Mouse (Mus musculus) embryonic facial prominence, embryonic 14.5 days (tissue): ENCODE data around the gene Epha3. TPM values are rescaled to one million over a fixed set of nuclear protein-coding genes. Genes with fewer than 3 reads are reported as not detected.

ENCODE experiments used
- ATAC-seq: fragments of 200-750 bp; cut with Nextera tagmentation; 2 replicates; pipeline ENCODE4 v1.8.0; 2017; ENCODE audit warnings: low read depth, moderate number of reproducible peaks, moderate TSS enrichment
- DNase-seq: peaks from one replicate; pipeline ENCODE4 v3.0.0-alpha.2; 2015; ENCODE audit warnings: low spot score
- H3K27ac ChIP-seq: fragments of 300-500 bp; sonication (generic); replicated peaks from 2 replicates; pipeline ENCODE4 v1.5.1; 2014; ENCODE audit warnings: low read depth, mild to moderate bottlenecking, low read length, moderate library complexity
- H3K27me3 ChIP-seq: fragments of 300-500 bp; sonication (generic); replicated peaks from 2 replicates; pipeline ENCODE4 v1.6.1; 2014; ENCODE audit warnings: low read length; ENCODE audit not compliant: control insufficient read depth, insufficient read depth
- H3K36me3 ChIP-seq: fragments of 300-500 bp; sonication (generic); 2 replicates; pipeline ENCODE4 v1.6.1; 2014; ENCODE audit warnings: low read length, mixed read lengths; ENCODE audit not compliant: control insufficient read depth, insufficient read depth
- H3K4me1 ChIP-seq: fragments of 300-500 bp; sonication (generic); 2 replicates; pipeline ENCODE4 v1.6.1; 2014; ENCODE audit warnings: antibody characterized with exemption, low read length; ENCODE audit not compliant: control insufficient read depth, insufficient read depth
- H3K4me2 ChIP-seq: fragments of 300-500 bp; sonication (generic); 2 replicates; pipeline ENCODE4 v1.6.1; 2014; ENCODE audit warnings: low read depth, mild to moderate bottlenecking, low read length, moderate library complexity, mixed read lengths
- H3K4me3 ChIP-seq: fragments of 300-500 bp; sonication (generic); 2 replicates; pipeline ENCODE4 v1.5.1; 2014; ENCODE audit warnings: low read depth, mild to moderate bottlenecking, low read length
- H3K9ac ChIP-seq: fragments of 300-500 bp; sonication (generic); 2 replicates; pipeline ENCODE4 v1.6.1; 2014; ENCODE audit warnings: low read depth, mild to moderate bottlenecking, low read length, moderate library complexity, mixed read lengths
- H3K9me3 ChIP-seq: fragments of 300-500 bp; sonication (generic); 2 replicates; pipeline ENCODE4 v1.6.1; 2016; ENCODE audit warnings: low read length; ENCODE audit not compliant: control insufficient read depth
- WGBS: fragments of 180-500 bp; shearing (Covaris S2); extraction: QIAGEN DNeasy Blood & Tissue Kit; methylation state at CpG from one replicate; pipeline ENCODE4 v1.1.7; 2014; 5-methylcytosine and 5-hydroxymethylcytosine counted together
- polyA plus RNA-seq: library from polyadenylated mRNA; unstranded; fragments of >200 nt; fragmentation: Nextera tagmentation; extraction: Ambion mirVana; gene quantifications from 2 replicates; pipeline ENCODE4 v1.2.1, GENCODE M21; 2014

Gene Epha3
- polyA plus RNA-seq, 1 experiment from 2014 or later: 47.7 TPM

DNA sequence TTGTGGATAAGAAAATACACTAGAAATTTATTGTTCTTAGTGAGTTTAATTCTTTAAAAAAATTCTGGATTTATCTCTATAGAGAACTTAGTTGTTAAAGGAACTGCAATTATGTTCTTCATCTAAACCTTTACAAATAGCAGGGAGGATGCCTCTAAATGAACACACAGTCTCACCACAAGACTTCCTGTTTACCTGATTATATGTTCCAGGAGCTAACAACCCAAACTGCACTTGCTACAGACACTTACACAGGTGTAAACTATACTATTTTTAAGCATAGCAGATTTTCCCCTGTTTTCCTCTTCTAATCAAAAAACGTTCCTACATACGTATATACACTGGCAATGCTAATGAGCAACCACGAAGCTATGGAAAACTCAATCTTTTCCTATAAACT, 13.7 kb downstream of the Epha3 start:
- Histone ChIP-seq H3K9ac (no peak overlapping the region), H3K4me3 (no peak overlapping the region), H3K4me2 (no peak overlapping the region), H3K27ac (no peak overlapping the region), H3K27me3 (no peaks in the 10 kb centered on the region), H3K9me3 (no peaks in the 10 kb centered on the region), H3K4me1 (no peaks in the 10 kb centered on the region), H3K36me3 (no peaks in the 10 kb centered on the region)
- ATAC-seq (no peak), DNase-seq (no peak)
- WGBS: 72% methylated on average over 3 of the region's 3 CpGs

DNA sequence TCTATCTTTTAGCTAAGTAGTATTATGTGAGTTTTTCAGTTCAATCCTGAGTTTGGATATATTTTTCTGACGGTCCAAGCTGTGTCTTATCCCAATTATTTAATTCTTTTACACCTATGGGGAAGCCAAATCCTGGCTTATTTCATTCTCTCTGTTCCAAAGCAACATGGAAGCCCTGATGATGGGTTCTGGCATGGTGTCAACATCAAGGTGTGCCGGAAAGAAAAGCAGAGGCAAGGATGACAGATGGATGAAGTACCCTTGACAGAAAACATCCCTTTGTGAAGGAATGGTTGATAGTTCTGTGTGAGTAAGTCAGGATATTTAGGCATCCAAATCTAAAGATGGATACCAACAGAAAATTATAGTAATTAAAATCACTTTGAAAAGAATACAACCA, 21.1 kb downstream of the Epha3 start:
- H3K4me3 ChIP-seq: no peak overlapping the region
- no peak overlapping the region for H3K9ac ChIP-seq
- H3K27ac ChIP-seq: no peak overlapping the region
- H3K9me3 ChIP-seq: no peaks in the 10 kb centered on the region
- ATAC-seq (no peak), DNase-seq (no peak)
- no peaks in the 10 kb centered on the region for H3K36me3 ChIP-seq
- no peaks in the 10 kb centered on the region for H3K27me3 ChIP-seq
- 86% methylated on average over 2 of the region's 2 CpGs for WGBS
- H3K4me2 ChIP-seq: no peak overlapping the region
- H3K4me1 ChIP-seq: no peaks in the 10 kb centered on the region

DNA sequence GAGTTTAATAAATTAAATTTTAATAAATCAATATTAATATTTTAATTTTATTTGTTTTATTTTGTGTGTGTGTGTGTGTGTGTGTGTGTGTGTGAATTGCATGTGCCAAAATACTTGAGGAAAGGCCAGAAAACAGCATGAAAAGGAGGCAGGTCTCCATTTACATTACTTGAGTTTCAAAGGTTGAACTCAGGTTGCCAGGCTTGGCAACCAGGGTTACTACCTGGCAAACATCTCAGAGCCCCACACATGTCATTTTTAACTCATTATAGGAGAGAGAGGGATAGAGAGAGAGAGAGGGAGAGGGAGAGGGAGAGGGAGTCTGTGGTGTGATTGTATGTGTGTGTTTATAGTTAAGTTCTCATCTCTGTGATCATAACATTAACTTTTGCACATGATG, 26.5 kb downstream of the Epha3 start:
- DNase-seq: no peak
- H3K36me3 ChIP-seq: no peaks in the 10 kb centered on the region

DNA sequence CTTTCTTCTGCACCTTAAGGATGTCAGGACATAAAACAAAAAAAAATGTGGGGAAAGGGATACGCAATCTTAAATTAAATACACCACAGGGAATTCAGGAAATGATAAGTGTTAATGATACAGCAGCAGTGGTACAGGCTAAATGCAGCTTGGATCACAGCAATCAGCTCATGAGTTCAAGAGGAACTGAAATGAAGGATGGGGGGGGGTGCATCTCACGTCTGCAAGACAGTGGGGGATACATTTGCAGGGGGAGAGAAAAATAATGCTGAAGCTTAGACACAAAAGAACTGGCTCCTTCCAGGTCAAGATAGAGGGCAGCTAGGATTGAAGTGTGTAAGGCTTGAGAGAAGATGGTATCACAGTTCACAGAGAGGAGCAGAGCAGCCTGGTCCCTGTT, 42.8 kb downstream of the Epha3 start:
- Histone ChIP-seq H3K4me2 (no peak overlapping the region), H3K4me1 (no peaks in the 10 kb centered on the region), H3K36me3 (no peaks in the 10 kb centered on the region), H3K9me3 (no peaks in the 10 kb centered on the region), H3K4me3 (no peak overlapping the region), H3K9ac (no peak overlapping the region), H3K27ac (no peak overlapping the region), H3K27me3 (no peaks in the 10 kb centered on the region)
- ATAC-seq (no peak), DNase-seq (no peak)
- WGBS: 59% methylated on average over 2 of the region's 2 CpGs

More for the DNA sequence above, 26.5 kb downstream of the Epha3 start:
- H3K9ac ChIP-seq: no peak overlapping the region
- no peak overlapping the region for H3K27ac ChIP-seq
- no peaks in the 10 kb centered on the region for H3K4me1 ChIP-seq
- no peak overlapping the region for H3K4me2 ChIP-seq
- no peak for ATAC-seq
- H3K27me3 ChIP-seq: no peaks in the 10 kb centered on the region
- H3K9me3 ChIP-seq: no peaks in the 10 kb centered on the region
- no peak overlapping the region for H3K4me3 ChIP-seq

DNA sequence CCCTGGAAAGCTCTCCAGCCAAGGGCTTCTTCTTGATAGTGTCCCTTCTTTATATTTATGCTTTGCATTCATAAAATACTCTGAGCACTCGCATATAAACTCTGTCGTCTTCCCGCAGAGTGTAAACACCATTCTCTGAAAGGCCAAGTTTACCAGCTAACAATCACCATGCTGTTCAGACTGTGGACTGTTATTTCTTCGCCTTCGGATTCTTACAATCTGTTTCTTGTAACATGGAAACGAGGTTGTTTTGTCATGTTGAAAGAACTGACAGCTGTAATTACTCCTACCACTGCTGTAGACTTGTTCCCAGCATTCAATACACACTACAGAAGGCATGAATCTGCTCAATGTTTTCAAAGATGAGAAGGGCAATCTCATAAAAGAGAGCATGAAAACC, 46.4 kb downstream of the Epha3 start:
- Histone ChIP-seq H3K27me3 (no peaks in the 10 kb centered on the region), H3K4me1 (no peaks in the 10 kb centered on the region), H3K27ac (peak overlapping the region; percentile 61), H3K9ac (no peak overlapping the region), H3K36me3 (no peaks in the 10 kb centered on the region), H3K9me3 (no peaks in the 10 kb centered on the region), H3K4me2 (peak overlapping the region; percentile 20; the same call in 1 of the 2 replicates), H3K4me3 (no peak overlapping the region)
- ATAC-seq (no peak), DNase-seq (peak; percentile 34)
- WGBS: 33% methylated on average over 6 of the region's 6 CpGs

DNA sequence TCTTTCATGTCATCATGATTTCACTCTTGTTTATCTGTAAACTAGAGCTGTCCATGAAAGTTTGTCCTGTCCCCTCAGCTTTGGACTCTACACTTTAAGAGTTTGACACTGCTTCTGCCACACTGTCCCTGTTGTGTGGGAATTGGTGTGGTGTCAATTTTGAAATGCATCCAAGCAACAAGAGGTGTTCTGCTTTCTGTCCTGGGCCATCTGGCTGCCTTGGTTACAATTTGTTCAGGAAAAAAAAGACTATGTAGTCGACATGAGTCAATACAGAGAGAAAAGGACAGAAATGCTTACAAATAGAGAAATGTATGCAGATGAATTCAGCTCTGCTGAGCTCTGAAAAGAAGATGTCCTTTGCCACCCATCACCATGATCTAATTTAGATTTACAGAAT, 47.3 kb downstream of the Epha3 start:
- no peaks in the 10 kb centered on the region for H3K4me1 ChIP-seq

DNA sequence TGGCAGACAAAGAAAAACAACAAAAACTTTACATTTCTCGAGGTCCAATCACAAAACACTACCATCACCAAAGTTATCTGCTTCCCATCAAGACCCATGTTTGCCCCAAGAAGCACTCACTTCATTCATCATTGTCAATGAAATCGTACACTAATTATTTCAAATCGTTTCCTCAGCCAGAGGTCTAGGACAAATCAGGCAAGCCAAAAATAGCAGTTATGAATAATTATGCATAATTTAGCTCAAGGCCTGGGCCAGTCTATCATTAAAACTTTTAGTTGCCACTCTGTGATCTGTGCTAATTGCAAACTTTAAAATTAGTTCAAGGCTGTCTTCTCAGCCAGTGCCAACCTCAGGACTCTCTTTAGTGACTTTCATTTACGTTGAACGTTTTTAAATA, 54.1 kb downstream of the Epha3 start:
- DNase-seq (no peak), ATAC-seq (no peak)
- WGBS: 54% methylated on average over 5 of the region's 5 CpGs
- no peaks in the 10 kb centered on the region for H3K27me3 ChIP-seq
- H3K4me2 ChIP-seq: no peak overlapping the region
- no peak overlapping the region for H3K9ac ChIP-seq
- no peaks in the 10 kb centered on the region for H3K9me3 ChIP-seq
- no peaks in the 10 kb centered on the region for H3K36me3 ChIP-seq
- H3K4me3 ChIP-seq: no peak overlapping the region
- no peak overlapping the region for H3K27ac ChIP-seq
- H3K4me1 ChIP-seq: no peaks in the 10 kb centered on the region

More for the DNA sequence above, 47.3 kb downstream of the Epha3 start:
- Histone ChIP-seq H3K27ac (no peak overlapping the region), H3K4me2 (no peak overlapping the region), H3K27me3 (no peaks in the 10 kb centered on the region), H3K36me3 (no peaks in the 10 kb centered on the region), H3K4me3 (no peak overlapping the region), H3K9ac (no peak overlapping the region), H3K9me3 (no peaks in the 10 kb centered on the region)
- 48% methylated on average over 1 of the region's 1 CpGs for WGBS
- DNase-seq: no peak
- no peak for ATAC-seq

DNA sequence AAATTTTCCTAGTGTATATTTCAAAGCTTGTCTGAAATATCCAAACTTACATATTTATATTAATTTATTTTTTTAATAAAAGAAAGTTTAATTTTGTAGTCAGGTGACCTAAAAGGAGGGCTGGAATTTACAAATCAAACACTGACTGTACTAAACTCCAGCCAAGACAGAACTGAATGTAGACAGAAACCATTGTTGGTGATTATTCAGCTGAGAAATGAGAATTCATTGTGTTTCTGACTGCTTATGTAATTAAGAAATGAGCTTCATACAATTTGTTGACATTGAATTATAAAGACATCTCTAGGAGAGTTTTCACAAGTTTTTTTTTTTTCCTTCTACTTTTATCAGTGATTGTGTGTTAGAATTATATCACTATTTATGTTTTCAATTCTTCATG, 55.0 kb downstream of the Epha3 start:
- no peaks in the 10 kb centered on the region for H3K36me3 ChIP-seq
- ATAC-seq: no peak
- H3K9me3 ChIP-seq: no peaks in the 10 kb centered on the region
- H3K27me3 ChIP-seq: no peaks in the 10 kb centered on the region
- H3K4me1 ChIP-seq: no peaks in the 10 kb centered on the region
- no peak overlapping the region for H3K27ac ChIP-seq
- no peak overlapping the region for H3K9ac ChIP-seq
- no peak overlapping the region for H3K4me3 ChIP-seq
- H3K4me2 ChIP-seq: no peak overlapping the region
- DNase-seq: no peak

DNA sequence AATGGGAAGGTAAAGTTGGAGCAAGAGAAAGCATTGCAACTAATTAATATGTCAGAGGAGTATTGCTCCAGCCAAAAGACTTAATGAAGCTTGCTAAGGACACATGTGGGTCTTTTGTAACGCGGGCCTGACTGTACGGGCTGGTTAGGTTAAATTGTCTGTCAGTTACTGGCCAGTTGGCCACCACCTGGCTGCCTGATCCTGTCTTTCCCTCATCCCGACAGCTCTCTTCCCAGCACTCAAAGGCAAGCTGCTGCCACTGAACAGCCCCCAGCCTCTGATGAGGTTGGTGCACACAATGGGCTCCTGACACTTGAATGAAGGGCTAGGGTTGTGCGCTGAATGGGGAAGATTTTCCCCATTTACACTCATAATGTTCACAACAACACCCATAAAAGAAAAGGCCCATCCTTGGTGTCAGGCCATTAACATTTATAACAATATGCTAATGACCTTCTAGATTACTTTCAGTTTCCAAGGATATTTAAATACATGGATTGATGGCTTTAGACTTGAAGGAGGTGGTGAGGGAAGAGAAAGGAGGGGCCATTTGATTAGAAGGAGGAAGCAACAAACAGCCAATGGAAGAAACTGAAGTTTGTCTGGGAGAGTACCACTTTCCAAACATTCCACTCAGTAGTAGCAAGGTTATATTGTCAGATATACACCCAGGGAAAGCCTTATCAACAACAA, 57.4 kb downstream of the Epha3 start:
- ATAC-seq: peak; percentile 70; the same call in 1 of the 2 replicates
- no peak overlapping the region for H3K9ac ChIP-seq
- peak; percentile 52 for DNase-seq
- H3K27ac ChIP-seq: no peak overlapping the region
- H3K36me3 ChIP-seq: no peaks in the 10 kb centered on the region
- no peak overlapping the region for H3K4me2 ChIP-seq
- no peaks in the 10 kb centered on the region for H3K9me3 ChIP-seq
- 68% methylated on average over 5 of the region's 5 CpGs for WGBS
- no peak overlapping the region for H3K4me3 ChIP-seq
- H3K27me3 ChIP-seq: no peaks in the 10 kb centered on the region
- H3K4me1 ChIP-seq: no peaks in the 10 kb centered on the region
